Mouse (Mus musculus) neural tube, embryonic 11.5 days (tissue): ENCODE measurements around the gene Olfr484. TPM values are rescaled to one million over a fixed set of nuclear protein-coding genes. Genes with fewer than 3 reads are reported as not detected.

Experiments
- polyA plus RNA-seq: library from polyadenylated mRNA; unstranded; fragments of >200 nt; fragmentation: Nextera tagmentation; extraction: Ambion mirVana; gene quantifications from 2 replicates; pipeline ENCODE4 v1.2.1, GENCODE M21; 2014

Olfr484 gene
- polyA plus RNA-seq, 1 experiment from 2014 or later, result not detected

Other genes starting within 250 kb of the Olfr484 start
- gene Olfr472, start 229.5 kb downstream of the Olfr484 start, polyA plus RNA-seq, result not detected in 2 replicates
- gene Olfr473, start 197.0 kb downstream of the Olfr484 start, polyA plus RNA-seq, result not detected in 2 replicates
- gene Olfr474, start 172.8 kb downstream of the Olfr484 start, polyA plus RNA-seq, result not detected in 2 replicates
- gene Olfr476, start 162.6 kb downstream of the Olfr484 start, polyA plus RNA-seq, result not detected in 2 replicates
- not detected in 2 replicates for gene Olfr477, start 140.8 kb downstream of the Olfr484 start, polyA plus RNA-seq
- gene Olfr478, start 93.5 kb downstream of the Olfr484 start, polyA plus RNA-seq, result not detected in 2 replicates
- gene Olfr479, start 76.8 kb downstream of the Olfr484 start, polyA plus RNA-seq, result not detected in 2 replicates
- gene Olfr480, start 60.1 kb downstream of the Olfr484 start, polyA plus RNA-seq, result not detected in 2 replicates
- gene Olfr481, start 47.6 kb downstream of the Olfr484 start, polyA plus RNA-seq, result not detected in 2 replicates
- gene Olfr482, start 29.9 kb downstream of the Olfr484 start, polyA plus RNA-seq, result not detected in 2 replicates
- gene Olfr483, start 26.6 kb downstream of the Olfr484 start, polyA plus RNA-seq, result not detected in 2 replicates
- not detected in 2 replicates for gene Olfr485, start 32.4 kb upstream of the Olfr484 start, polyA plus RNA-seq
- not detected in 2 replicates for gene Olfr486, start 45.3 kb upstream of the Olfr484 start, polyA plus RNA-seq
- gene Olfr487, start 87.2 kb upstream of the Olfr484 start, polyA plus RNA-seq, result not detected in 2 replicates
- not detected in 2 replicates for gene Olfr488, start 130.9 kb upstream of the Olfr484 start, polyA plus RNA-seq
- not detected in 2 replicates for gene Olfr490, start 161.5 kb upstream of the Olfr484 start, polyA plus RNA-seq
- gene Olfr491, start 186.0 kb upstream of the Olfr484 start, polyA plus RNA-seq, result not detected in 2 replicates
- not detected in 2 replicates for gene Olfr492, start 196.2 kb upstream of the Olfr484 start, polyA plus RNA-seq
- not detected in 2 replicates for gene Olfr493, start 219.5 kb upstream of the Olfr484 start, polyA plus RNA-seq
- not detected in 2 replicates for gene Olfr494, start 237.9 kb upstream of the Olfr484 start, polyA plus RNA-seq